Mouse (Mus musculus) liver, embryonic 14.5 days (tissue): Measurements from ENCODE around the gene Zbtb22.

Source experiments
- CTCF ChIP-seq: IDR thresholded peaks from 2 replicates; pipeline ENCODE4 v1.5.1; 2016; ENCODE audit warnings: antibody characterized with exemption, low read depth, control low read depth
- EP300 ChIP-seq: IDR thresholded peaks from 2 replicates; pipeline ENCODE4 v1.6.1; 2016; ENCODE audit warnings: antibody characterized with exemption, low read depth

DNA sequence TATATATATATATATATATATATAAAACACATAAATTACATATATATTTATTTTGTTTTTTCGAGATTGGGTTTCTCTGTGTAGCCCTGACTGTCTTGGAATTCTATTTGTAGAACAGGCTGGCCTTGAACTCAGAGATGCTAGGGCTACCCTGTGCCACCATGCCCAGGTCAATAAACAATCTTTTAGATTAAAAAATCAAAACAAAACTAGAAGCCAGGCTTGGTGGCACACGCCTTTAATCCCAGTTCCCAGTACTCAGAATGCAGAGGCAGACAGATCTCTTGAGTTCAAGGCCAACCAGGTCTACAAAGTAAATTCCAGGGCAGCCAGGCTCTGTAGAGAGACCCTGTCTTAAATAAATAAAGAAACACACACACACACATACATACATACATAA is 24.3 kb upstream of the Zbtb22 start:
- TF ChIP-seq CTCF: no peak
- no peak for TF ChIP-seq EP300
